ENCODE assay signal across 20 mouse cellular contexts in genomic region chr2:164635266-164635665, GRCm38 (mm10). TPM values are rescaled to one million over a fixed set of nuclear protein-coding genes. Genes with fewer than 3 reads are reported as not detected.
DNase-seq lines count a peak whose midpoint lies in the region; ATAC-seq and TF ChIP-seq lines count a peak whose summit lies in the region.
"Had no signal": no experiment of that assay in that cellular context is flagged by ENCODE, and none has a peak within 500 bp of the region (broad histone marks: within the 10 kb centered on the region; RNA-seq: fewer than 3 reads in every experiment).

No protein-coding gene starts in this region.

- H3K4me3 ChIP-seq in kidney, postnatal 0 days (replicated peaks; ENCODE audit: low read depth, low read length) = no peak overlapping the region
- no peak overlapping the region for H3K4me3 ChIP-seq in CH12.LX (replicated peaks in 1 of 3; ENCODE audit: low read depth in 2 of 3, low read length in 2 of 3, poor library complexity in 1 of 3)
- H3K4me3 ChIP-seq: embryonic facial prominence, embryonic 12.5 days; forebrain, embryonic 13.5 days; hindbrain, embryonic 15.5 days; stomach, embryonic 15.5 days had no signal

- no peak overlapping the region for H3K27ac ChIP-seq in kidney, postnatal 0 days
- H3K27ac ChIP-seq in CH12.LX (ENCODE audit: insufficient read depth, low read depth) = no peak overlapping the region
- H3K27ac ChIP-seq: embryonic facial prominence, embryonic 12.5 days; forebrain, embryonic 13.5 days; hindbrain, embryonic 15.5 days; stomach, embryonic 15.5 days had no signal

- DNase-seq in kidney, postnatal 0 days (ENCODE audit: low spot score) = no peak
- no peak for DNase-seq in kidney, adult 18-20 months
- DNase-seq in 3T3-L1 (ENCODE audit: low read depth, low spot score) (peak; percentile 16), CH12.LX (ENCODE audit: extremely low read depth) (peak; percentile 7)
- peak; percentile 18 for DNase-seq in embryo, embryonic 10.5 days (ENCODE audit: low spot score)
- no peak for DNase-seq in layer of hippocampus, postnatal 14 days (ENCODE audit: low spot score in 2 of 2)
- no peak for DNase-seq in adrenal gland, postnatal 36 days
- DNase-seq: adrenal gland, postnatal 10 days; cerebellum, adult 11 months; midbrain, embryonic 14.5 days had no signal

- H3K9ac ChIP-seq in kidney, postnatal 0 days (ENCODE audit: low read depth, low read length) = no peak overlapping the region
- H3K9ac ChIP-seq in CH12.LX (ENCODE audit: insufficient read depth, low read depth) = no peak overlapping the region
- H3K9ac ChIP-seq: embryonic facial prominence, embryonic 12.5 days; forebrain, embryonic 13.5 days; hindbrain, embryonic 15.5 days; stomach, embryonic 15.5 days had no signal

- in situ Hi-C loops in CH12.LX (cut with MboI; ENCODE audit: low pct_ligation_motif_present, low pct_unique_long_range_greater_than_20kb, low sequenced_read_pairs) = no loop called here

- TF ChIP-seq POLR2A in CH12.LX (IDR thresholded peaks at IDR 0.05; ENCODE audit: low read depth, low read length) = no peak

- TF ChIP-seq RAD21 in CH12.LX (IDR thresholded peaks at IDR 0.05; ENCODE audit: low read depth, low read length) = no peak

- H3K4me2 ChIP-seq in kidney, postnatal 0 days (ENCODE audit: low read length) = no peak overlapping the region
- H3K4me2 ChIP-seq in CH12.LX (ENCODE audit: insufficient read depth, low read depth, poor library complexity, severe bottlenecking) = no peak overlapping the region
- H3K4me2 ChIP-seq: embryonic facial prominence, embryonic 12.5 days; forebrain, embryonic 13.5 days; hindbrain, embryonic 15.5 days; stomach, embryonic 15.5 days had no signal

- no peak for ATAC-seq in kidney, postnatal 0 days (replicated peaks; ENCODE audit: low FRiP score, low read depth)
- no peak for ATAC-seq in inflammation-experienced regulatory T-cells, adult 6 months
- ATAC-seq: forebrain, embryonic 13.5 days had no signal

- no peaks in the 10 kb centered on the region for H3K79me2 ChIP-seq in CH12.LX (replicated peaks; ENCODE audit: control insufficient read depth, extremely low read depth, insufficient read depth, poor library complexity, severe bottlenecking)

- no peaks in the 10 kb centered on the region for H3K27me3 ChIP-seq in kidney, postnatal 0 days (ENCODE audit: insufficient read depth, low read length)
- H3K27me3 ChIP-seq in CH12.LX (replicated peaks) = peaks cover 57% of the 10 kb centered on the region
- H3K27me3 ChIP-seq: embryonic facial prominence, embryonic 12.5 days; forebrain, embryonic 13.5 days; hindbrain, embryonic 15.5 days; stomach, embryonic 15.5 days had no signal

- no peak for TF ChIP-seq EP300 in CH12.LX (IDR thresholded peaks at IDR 0.05; ENCODE audit: low read length)

- dilution Hi-C loops in CH12.LX (cut with MboI; ENCODE audit: extremely low pct_ligation_motif_present, extremely low pct_unique_long_range_greater_than_20kb, low sequenced_read_pairs) = no loop called here

- WGBS in kidney, postnatal 0 days = 75% methylated on average over 9 of the region's 9 CpGs

- H3K9me3 ChIP-seq in kidney, postnatal 0 days (replicated peaks; ENCODE audit: low read length) = no peaks in the 10 kb centered on the region
- peaks cover 7% of the 10 kb centered on the region for H3K9me3 ChIP-seq in CH12.LX (replicated peaks; ENCODE audit: low read length)
- H3K9me3 ChIP-seq: embryonic facial prominence, embryonic 12.5 days; forebrain, embryonic 13.5 days; hindbrain, embryonic 15.5 days; stomach, embryonic 15.5 days had no signal

- H3K4me1 ChIP-seq in kidney, postnatal 0 days (replicated peaks; ENCODE audit: insufficient read depth, low read length) = no peaks in the 10 kb centered on the region
- H3K4me1 ChIP-seq in CH12.LX (ENCODE audit: control insufficient read depth in 1 of 2, insufficient read depth in 2 of 2) = no peaks in the 10 kb centered on the region
- H3K4me1 ChIP-seq: embryonic facial prominence, embryonic 12.5 days; forebrain, embryonic 13.5 days; hindbrain, embryonic 15.5 days; stomach, embryonic 15.5 days had no signal

- TF ChIP-seq CTCF in kidney, postnatal 0 days (IDR thresholded peaks at IDR 0.05; ENCODE audit: low read depth) = peak; percentile 48
- peak; percentile 11 to 57; a peak in 3 of 4 replicates for TF ChIP-seq CTCF in CH12.LX (conservative IDR thresholded peaks at IDR 0.05 in 1 of 2, IDR thresholded peaks at IDR 0.05 in 1 of 2; ENCODE audit: low read depth in 2 of 2, low read length in 2 of 2)

- no peaks in the 10 kb centered on the region for H3K36me3 ChIP-seq in kidney, postnatal 0 days (ENCODE audit: insufficient read depth, low read length)
- H3K36me3 ChIP-seq in CH12.LX (replicated peaks in 1 of 2; ENCODE audit: control insufficient read depth in 1 of 2, insufficient read depth in 1 of 2, low read length in 1 of 2) = no peaks in the 10 kb centered on the region
- H3K36me3 ChIP-seq: embryonic facial prominence, embryonic 12.5 days; hindbrain, embryonic 15.5 days; stomach, embryonic 15.5 days had no signal

TF ChIP-seq in CH12.LX, 34 proteins besides CTCF, POLR2A, EP300 and RAD21:
- TF ChIP-seq TBP (conservative IDR thresholded peaks at IDR 0.05; ENCODE audit: low read depth, low read length) = no peak
- peak; percentile 17; the same call in 1 of the 2 replicates for TF ChIP-seq SMC3 (IDR thresholded peaks at IDR 0.05; ENCODE audit: low read depth, low read length)

RNA-seq across cellular contexts. Expression of gene Wfdc16, which starts 3.3 kb away (rescaled TPM):
- 0.17 TPM in 1 of 2 replicates, not detected in the other for polyA plus RNA-seq in kidney, postnatal 0 days (2015; fragmentation: Nextera tagmentation; extraction: Ambion mirVana)
- total RNA-seq in CH12.LX (2012; rRNA removed) (not detected in 2 replicates), CH12.LX (2014; rRNA removed) (not detected in 2 replicates)
- polyA plus RNA-seq in CH12.LX (2012; ENCODE audit: insufficient read length, low read depth) = not detected in 2 replicates
- not detected for polyA plus RNA-seq in inflammation-experienced regulatory T-cells, adult 6 months (2017; shearing (Covaris generic))
- total RNA-seq in layer of hippocampus, postnatal 14 days (2021) = not detected
- total RNA-seq in adrenal gland, postnatal 36 days (2021) = not detected
- total RNA-seq: adrenal gland, postnatal 10 days; gastrocnemius, adult 8-10 months; left cerebral cortex, postnatal 36 days had no signal
- polyA plus RNA-seq: embryonic facial prominence, embryonic 12.5 days; forebrain, embryonic 13.5 days; heart, embryonic 16.5 days; hindbrain, embryonic 15.5 days; liver, embryonic 16.5 days; midbrain, embryonic 14.5 days; neural tube, embryonic 14.5 days; stomach, embryonic 15.5 days had no signal

RNA-seq across cellular contexts. Expression of gene Wfdc10, which starts 20.6 kb away (rescaled TPM):
- 0.34 and 0.38 TPM in 2 replicates for polyA plus RNA-seq in kidney, postnatal 0 days (2015; fragmentation: Nextera tagmentation; extraction: Ambion mirVana)
- not detected in 2 replicates for total RNA-seq in CH12.LX (2012; rRNA removed)
- total RNA-seq in CH12.LX (2014; rRNA removed) = not detected in 2 replicates
- polyA plus RNA-seq in CH12.LX (2012; ENCODE audit: insufficient read length, low read depth) = not detected in 2 replicates
- polyA plus RNA-seq in inflammation-experienced regulatory T-cells, adult 6 months (2017; shearing (Covaris generic)) = not detected
- total RNA-seq in layer of hippocampus, postnatal 14 days (2021) = not detected
- total RNA-seq in adrenal gland, postnatal 36 days (2021) = not detected
- total RNA-seq: adrenal gland, postnatal 10 days; gastrocnemius, adult 8-10 months; left cerebral cortex, postnatal 36 days had no signal
- polyA plus RNA-seq: embryonic facial prominence, embryonic 12.5 days; forebrain, embryonic 13.5 days; hindbrain, embryonic 15.5 days; liver, embryonic 16.5 days; midbrain, embryonic 14.5 days; neural tube, embryonic 14.5 days had no signal

RNA-seq across cellular contexts. Expression of gene Wfdc9, which starts 21.1 kb away (rescaled TPM):
- polyA plus RNA-seq in kidney, postnatal 0 days (2015; fragmentation: Nextera tagmentation; extraction: Ambion mirVana) = not detected in 2 replicates
- not detected in 2 replicates for total RNA-seq in CH12.LX (2012; rRNA removed)
- total RNA-seq in CH12.LX (2014; rRNA removed) = not detected in 2 replicates
- polyA plus RNA-seq in CH12.LX (2012; ENCODE audit: insufficient read length, low read depth) = not detected in 2 replicates
- not detected for polyA plus RNA-seq in inflammation-experienced regulatory T-cells, adult 6 months (2017; shearing (Covaris generic))
- not detected for total RNA-seq in layer of hippocampus, postnatal 14 days (2021)
- not detected for total RNA-seq in adrenal gland, postnatal 36 days (2021)
- total RNA-seq: adrenal gland, postnatal 10 days; gastrocnemius, adult 8-10 months; left cerebral cortex, postnatal 36 days had no signal
- polyA plus RNA-seq: embryonic facial prominence, embryonic 12.5 days; forebrain, embryonic 13.5 days; heart, embryonic 16.5 days; hindbrain, embryonic 15.5 days; liver, embryonic 16.5 days; midbrain, embryonic 14.5 days; neural tube, embryonic 14.5 days; stomach, embryonic 15.5 days had no signal

RNA-seq across cellular contexts. Expression of gene Wfdc8, which starts 21.8 kb away (rescaled TPM):
- polyA plus RNA-seq in kidney, postnatal 0 days (2015; fragmentation: Nextera tagmentation; extraction: Ambion mirVana) = 0.05 TPM in 1 of 2 replicates, not detected in the other
- total RNA-seq in CH12.LX (2012; rRNA removed) = not detected in 2 replicates
- not detected in 2 replicates for total RNA-seq in CH12.LX (2014; rRNA removed)
- not detected in 2 replicates for polyA plus RNA-seq in CH12.LX (2012; ENCODE audit: insufficient read length, low read depth)
- polyA plus RNA-seq in inflammation-experienced regulatory T-cells, adult 6 months (2017; shearing (Covaris generic)) = not detected
- not detected for total RNA-seq in layer of hippocampus, postnatal 14 days (2021)
- not detected for total RNA-seq in adrenal gland, postnatal 36 days (2021)
- total RNA-seq: gastrocnemius, adult 8-10 months; left cerebral cortex, postnatal 36 days had no signal
- polyA plus RNA-seq: embryonic facial prominence, embryonic 12.5 days; forebrain, embryonic 13.5 days; heart, embryonic 16.5 days; hindbrain, embryonic 15.5 days; liver, embryonic 16.5 days; midbrain, embryonic 14.5 days; neural tube, embryonic 14.5 days; stomach, embryonic 15.5 days had no signal

RNA-seq across cellular contexts. Expression of gene Wfdc6b, which starts 21.9 kb away (rescaled TPM):
- not detected in 2 replicates for polyA plus RNA-seq in kidney, postnatal 0 days (2015; fragmentation: Nextera tagmentation; extraction: Ambion mirVana)
- total RNA-seq in CH12.LX (2012; rRNA removed) (not detected in 2 replicates), CH12.LX (2014; rRNA removed) (not detected in 2 replicates)
- not detected in 2 replicates for polyA plus RNA-seq in CH12.LX (2012; ENCODE audit: insufficient read length, low read depth)
- polyA plus RNA-seq in inflammation-experienced regulatory T-cells, adult 6 months (2017; shearing (Covaris generic)) = not detected
- total RNA-seq in layer of hippocampus, postnatal 14 days (2021) = not detected
- total RNA-seq in adrenal gland, postnatal 36 days (2021) = not detected
- total RNA-seq: adrenal gland, postnatal 10 days; gastrocnemius, adult 8-10 months; left cerebral cortex, postnatal 36 days had no signal
- polyA plus RNA-seq: embryonic facial prominence, embryonic 12.5 days; forebrain, embryonic 13.5 days; heart, embryonic 16.5 days; hindbrain, embryonic 15.5 days; liver, embryonic 16.5 days; midbrain, embryonic 14.5 days; neural tube, embryonic 14.5 days; stomach, embryonic 15.5 days had no signal

Comparison
In these comparisons a context has a peak if more than half of its experiments do, and no peak if none do; other contexts are left out.
1. DNase-seq: peak in 3T3-L1 (single experiment), CH12.LX (single experiment) and embryo, embryonic 10.5 days (single experiment); none in kidney, postnatal 0 days (single experiment), kidney, adult 18-20 months (single experiment), layer of hippocampus, postnatal 14 days (0 of 2) and adrenal gland, postnatal 36 days (0 of 2).